Mouse (Mus musculus) megakaryocyte, embryonic 14.5 days (primary cell): ENCODE results near the gene Gimap9.

ENCODE experiments used
- FLI1 ChIP-seq: IDR thresholded peaks from 2 replicates; pipeline ENCODE4 v1.6.1; 2012; ENCODE audit warnings: low read length, inconsistent platforms, mixed read lengths
- GATA1 ChIP-seq: IDR thresholded peaks from 3 replicates; pipeline ENCODE4 v1.6.1; 2012; ENCODE audit warnings: mixed read lengths, low read length, inconsistent platforms, borderline replicate concordance

DNA sequence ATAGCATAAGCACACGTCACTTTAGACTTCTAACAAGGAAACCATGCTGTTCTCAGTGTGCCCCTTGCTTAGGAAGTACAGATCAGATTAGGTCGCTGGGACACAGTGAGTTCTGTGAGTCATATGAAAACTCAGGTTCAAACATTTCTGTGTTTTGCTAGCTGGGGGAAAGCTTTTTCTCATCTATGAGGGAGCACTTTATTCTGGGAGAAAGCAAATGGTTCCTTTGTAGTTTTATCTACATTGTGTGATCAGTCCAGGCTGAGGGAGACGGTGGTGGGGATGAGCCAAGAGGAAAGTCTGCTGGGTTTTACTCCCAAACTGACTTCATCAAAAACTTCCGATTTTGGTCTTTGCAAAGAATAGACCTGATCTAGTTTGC lies 29.6 kb upstream of the Gimap9 start:
- TF ChIP-seq GATA1 (no peak), FLI1 (no peak)
